Mouse (Mus musculus) intestine, embryonic 15.5 days (tissue): ENCODE measurements around the gene Nectin2. TPM values are rescaled to one million over a fixed set of nuclear protein-coding genes. Genes with fewer than 3 reads are reported as not detected.

Source experiments
- ATAC-seq: fragments of 200-750 bp; cut with Nextera tagmentation; 2 replicates; pipeline ENCODE4 v1.8.0; 2017; ENCODE audit warnings: moderate TSS enrichment, moderate library complexity
- H3K27ac ChIP-seq: fragments of 300-500 bp; sonication (generic); 2 replicates; pipeline ENCODE4 v1.5.1; 2015; ENCODE audit warnings: mild to moderate bottlenecking, inconsistent platforms
- H3K27me3 ChIP-seq: fragments of 300-500 bp; sonication (generic); replicated peaks from 2 replicates; pipeline ENCODE4 v1.6.1; 2015; ENCODE audit warnings: inconsistent platforms
- H3K36me3 ChIP-seq: fragments of 300-500 bp; sonication (generic); 2 replicates; pipeline ENCODE4 v1.6.1; 2015; ENCODE audit warnings: inconsistent platforms
- H3K4me1 ChIP-seq: fragments of 300-500 bp; sonication (generic); replicated peaks from 2 replicates; pipeline ENCODE4 v1.6.1; 2015; ENCODE audit warnings: inconsistent platforms
- H3K4me2 ChIP-seq: fragments of 300-500 bp; sonication (generic); replicated peaks from 2 replicates; pipeline ENCODE4 v1.6.1; 2015; ENCODE audit warnings: mild to moderate bottlenecking, inconsistent platforms
- H3K4me3 ChIP-seq: fragments of 300-500 bp; sonication (generic); replicated peaks from 2 replicates; pipeline ENCODE4 v1.5.1; 2015; ENCODE audit warnings: inconsistent platforms
- H3K9ac ChIP-seq: fragments of 300-500 bp; sonication (generic); 2 replicates; pipeline ENCODE4 v1.6.1; 2015; ENCODE audit warnings: inconsistent platforms
- H3K9me3 ChIP-seq: fragments of 300-500 bp; sonication (generic); 2 replicates; pipeline ENCODE4 v1.6.1; 2016; ENCODE audit warnings: inconsistent platforms
- WGBS: fragments of 180-500 bp; shearing (Covaris S2); methylation state at CpG from one replicate; pipeline ENCODE4 v1.1.7; 2015; 5-methylcytosine and 5-hydroxymethylcytosine counted together
- polyA plus RNA-seq: library from polyadenylated mRNA; unstranded; fragments of >200 nt; fragmentation: Nextera tagmentation; extraction: Ambion mirVana; gene quantifications from 2 replicates; pipeline ENCODE4 v1.2.1, GENCODE M21; 2015

The Nectin2 gene
- polyA plus RNA-seq, 1 experiment from 2014 or later = 148 TPM

- ATAC-seq = no peak
- Histone ChIP-seq H3K36me3 (peaks cover 8% of the 10 kb centered on the region), H3K4me1 (peaks cover 12% of the 10 kb centered on the region; the same call in 1 of the 2 replicates), H3K27me3 (no peaks in the 10 kb centered on the region), H3K27ac (no peak overlapping the region), H3K4me2 (no peak overlapping the region), H3K9me3 (no peaks in the 10 kb centered on the region), H3K4me3 (no peak overlapping the region), H3K9ac (no peak overlapping the region)
- WGBS = 79% methylated on average over 13 of the region's 13 CpGs
These were observed 13.7 kb upstream of the Nectin2 start for GRCm38 (mm10) chr7:19763829-19764477.

GRCm38 (mm10) chr7:19762283-19762682, 12.0 kb upstream of the Nectin2 start:
- H3K9me3 ChIP-seq = no peaks in the 10 kb centered on the region
- no peak overlapping the region for H3K9ac ChIP-seq
- peaks cover 15% of the 10 kb centered on the region for H3K36me3 ChIP-seq
- 0 out of 2 replicates have a peak, but pooled peaks cover 4% of the 10 kb centered on the region for H3K4me1 ChIP-seq
- ATAC-seq = no peak
- WGBS = 62% methylated on average over 11 of the region's 11 CpGs
- H3K4me2 ChIP-seq = no peak overlapping the region
- no peak overlapping the region for H3K4me3 ChIP-seq
- no peak overlapping the region for H3K27ac ChIP-seq
- H3K27me3 ChIP-seq = no peaks in the 10 kb centered on the region

GRCm38 (mm10) chr7:19760021-19760420, 9.7 kb upstream of the Nectin2 start:
- WGBS = 79% methylated on average over 13 of the region's 13 CpGs
- no peaks in the 10 kb centered on the region for H3K27me3 ChIP-seq
- H3K4me3 ChIP-seq = no peak overlapping the region
- H3K9me3 ChIP-seq = no peaks in the 10 kb centered on the region
- no peak overlapping the region for H3K9ac ChIP-seq
- no peak overlapping the region for H3K4me2 ChIP-seq
- H3K27ac ChIP-seq = no peak overlapping the region
- H3K36me3 ChIP-seq = peaks cover 15% of the 10 kb centered on the region
- H3K4me1 ChIP-seq = peaks cover 13% of the 10 kb centered on the region; the same call in 1 of the 2 replicates
- no peak for ATAC-seq

- Histone ChIP-seq H3K27ac (no peak overlapping the region), H3K9me3 (no peaks in the 10 kb centered on the region), H3K4me1 (peaks cover 15% of the 10 kb centered on the region; the same call in 1 of the 2 replicates), H3K4me2 (no peak overlapping the region), H3K4me3 (no peak overlapping the region), H3K27me3 (no peaks in the 10 kb centered on the region), H3K9ac (no peak overlapping the region), H3K36me3 (peaks cover 8% of the 10 kb centered on the region)
- no peak for ATAC-seq
- WGBS = 86% methylated on average over 13 of the region's 13 CpGs
These were observed 8.3 kb upstream of the Nectin2 start for GRCm38 (mm10) chr7:19758623-19759022.

GRCm38 (mm10) chr7:19755851-19756786, 5.8 kb upstream of the Nectin2 start:
- Histone ChIP-seq H3K4me2 (peak overlapping the region; percentile 20; the same call in 1 of the 2 replicates), H3K4me1 (peaks cover 17% of the 10 kb centered on the region), H3K9me3 (no peaks in the 10 kb centered on the region), H3K27ac (peak overlapping the region; percentile 72), H3K27me3 (no peaks in the 10 kb centered on the region), H3K36me3 (peaks cover 8% of the 10 kb centered on the region), H3K4me3 (no peak overlapping the region), H3K9ac (no peak overlapping the region)
- WGBS = 63% methylated on average over 22 of the region's 24 CpGs
- peak; percentile 57 for ATAC-seq

- ATAC-seq = no peak
- 79% methylated on average over 2 of the region's 2 CpGs for WGBS
These were observed 4.7 kb upstream of the Nectin2 start for GRCm38 (mm10) chr7:19755008-19755407.

GRCm38 (mm10) chr7:19754065-19754464, 3.8 kb upstream of the Nectin2 start:
- Histone ChIP-seq H3K4me3 (no peak overlapping the region), H3K27ac (peak overlapping the region; percentile 51; the same call in 1 of the 2 replicates), H3K9ac (no peak overlapping the region), H3K27me3 (no peaks in the 10 kb centered on the region), H3K4me2 (no peak overlapping the region), H3K9me3 (no peaks in the 10 kb centered on the region), H3K4me1 (peaks cover 22% of the 10 kb centered on the region), H3K36me3 (peaks cover 8% of the 10 kb centered on the region)
- WGBS = 75% methylated on average over 1 of the region's 1 CpGs
- ATAC-seq = no peak

More at GRCm38 (mm10) chr7:19755008-19755407, 4.7 kb upstream of the Nectin2 start:
- no peak overlapping the region for H3K9ac ChIP-seq
- peaks cover 24% of the 10 kb centered on the region for H3K4me1 ChIP-seq
- no peaks in the 10 kb centered on the region for H3K27me3 ChIP-seq
- no peak overlapping the region for H3K4me2 ChIP-seq
- H3K9me3 ChIP-seq = no peaks in the 10 kb centered on the region
- H3K4me3 ChIP-seq = no peak overlapping the region
- peaks cover 8% of the 10 kb centered on the region for H3K36me3 ChIP-seq
- H3K27ac ChIP-seq = peak overlapping the region; percentile 72

- Histone ChIP-seq H3K36me3 (peaks cover 3% of the 10 kb centered on the region), H3K4me3 (no peak overlapping the region), H3K9me3 (no peaks in the 10 kb centered on the region), H3K4me1 (peaks cover 22% of the 10 kb centered on the region), H3K27ac (peak overlapping the region; percentile 51; the same call in 1 of the 2 replicates), H3K27me3 (no peaks in the 10 kb centered on the region), H3K9ac (no peak overlapping the region), H3K4me2 (no peak overlapping the region)
- WGBS = 69% methylated on average over 7 of the region's 7 CpGs
- no peak for ATAC-seq
These were observed 3.3 kb upstream of the Nectin2 start for GRCm38 (mm10) chr7:19753587-19753986.

- Histone ChIP-seq H3K4me1 (peaks cover 27% of the 10 kb centered on the region), H3K9ac (no peak overlapping the region), H3K36me3 (no peaks in the 10 kb centered on the region), H3K27me3 (no peaks in the 10 kb centered on the region), H3K4me2 (no peak overlapping the region), H3K27ac (no peak overlapping the region), H3K9me3 (no peaks in the 10 kb centered on the region), H3K4me3 (no peak overlapping the region)
- no peak for ATAC-seq
- WGBS = 79% methylated on average over 8 of the region's 8 CpGs
These were observed 2.4 kb upstream of the Nectin2 start for GRCm38 (mm10) chr7:19752652-19753051.

GRCm38 (mm10) chr7:19751070-19751383, 744 bp upstream of the Nectin2 start:
- Histone ChIP-seq H3K27ac (peak overlapping the region; percentile 63), H3K4me1 (peaks cover 35% of the 10 kb centered on the region), H3K4me2 (peak overlapping the region; percentile 78; the same call in 1 of the 2 replicates), H3K9me3 (no peaks in the 10 kb centered on the region), H3K36me3 (no peaks in the 10 kb centered on the region), H3K4me3 (no peak overlapping the region), H3K27me3 (no peaks in the 10 kb centered on the region), H3K9ac (no peak overlapping the region)
- 31% methylated on average over 4 of the region's 4 CpGs for WGBS
- no peak for ATAC-seq

- peaks cover 45% of the 10 kb centered on the region for H3K4me1 ChIP-seq
- ATAC-seq = peak; percentile 92
- no peaks in the 10 kb centered on the region for H3K9me3 ChIP-seq
- H3K4me3 ChIP-seq = peak overlapping the region; percentile 94
- peak overlapping the region; percentile 97 for H3K27ac ChIP-seq
- under 1% methylated on average over 45 of the region's 46 CpGs for WGBS
- no peaks in the 10 kb centered on the region for H3K36me3 ChIP-seq
- no peaks in the 10 kb centered on the region for H3K27me3 ChIP-seq
- H3K4me2 ChIP-seq = peak overlapping the region; percentile 78
- H3K9ac ChIP-seq = peak overlapping the region; percentile 91
These were observed 680 bp downstream of the Nectin2 start for GRCm38 (mm10) chr7:19749389-19750216.
